Mouse (Mus musculus) WW6 (cell line): ENCODE results near the gene Zfp36l1.

Experiments
- DNase-seq: peaks from one replicate; pipeline ENCODE4 v3.0.0-alpha.2; 2013; ENCODE audit warnings: low read depth, low spot score

Zfp36l1 gene

GRCm38 (mm10) chr12:80070534-80071287 lies 42.1 kb downstream of the Zfp36l1 start:
- DNase-seq, result no peak

GRCm38 (mm10) chr12:80069040-80069439 lies 43.8 kb downstream of the Zfp36l1 start:
- DNase-seq, result no peak

- no peak for DNase-seq
Observed at GRCm38 (mm10) chr12:80068016-80068415, 44.8 kb downstream of the Zfp36l1 start.

GRCm38 (mm10) chr12:80065049-80065448 lies 47.8 kb downstream of the Zfp36l1 start:
- no peak for DNase-seq

- DNase-seq, result no peak
Observed at GRCm38 (mm10) chr12:80064306-80064705, 48.5 kb downstream of the Zfp36l1 start.

- DNase-seq, result no peak
Observed at GRCm38 (mm10) chr12:80063402-80064150, 49.2 kb downstream of the Zfp36l1 start.

GRCm38 (mm10) chr12:80062410-80063401 lies 50.1 kb downstream of the Zfp36l1 start:
- DNase-seq, result no peak

GRCm38 (mm10) chr12:80061810-80062209 lies 51.0 kb downstream of the Zfp36l1 start:
- DNase-seq, result no peak

- DNase-seq, result no peak
Observed at GRCm38 (mm10) chr12:80060809-80061208, 52.0 kb downstream of the Zfp36l1 start.

- DNase-seq, result no peak
Observed at GRCm38 (mm10) chr12:80060338-80060737, 52.5 kb downstream of the Zfp36l1 start.

GRCm38 (mm10) chr12:80059773-80060328 lies 53.0 kb downstream of the Zfp36l1 start:
- DNase-seq, result no peak
